Mouse (Mus musculus): ENCODE results near the gene Trmt1l. TPM values are rescaled to one million over a fixed set of nuclear protein-coding genes. Genes with fewer than 3 reads are reported as not detected.

The Trmt1l gene
- total and polyA plus RNA-seq, 3 experiments: 15.4 to 18.2 TPM; not detected in 1

GRCm38 (mm10) chr1:151449866-151450265 lies 21.5 kb downstream of the Trmt1l start:
- no peaks in the 10 kb centered on the region for H3K27me3 ChIP-seq (ENCODE audit: control insufficient read depth in 1 of 2, insufficient read depth in 2 of 2, low read length in 2 of 2)
- H3K27ac ChIP-seq (ENCODE audit: control insufficient read depth, low read depth, low read length): no peak overlapping the region
- TF ChIP-seq SMC3 (IDR thresholded peaks at IDR 0.05; ENCODE audit: low read depth, low read length) (no peak), POLR2AphosphoS2 (IDR thresholded peaks at IDR 0.05; ENCODE audit: low read length) (no peak), USF2 (IDR thresholded peaks at IDR 0.05; ENCODE audit: borderline replicate concordance in 1 of 2, insufficient read depth in 1 of 2, low read depth in 1 of 2, low read length in 2 of 2) (no peak), EP300 (IDR thresholded peaks at IDR 0.05; ENCODE audit: low read depth in 1 of 2, low read length in 2 of 2) (no peak), ZMIZ1 (IDR thresholded peaks at IDR 0.05; ENCODE audit: low read depth, low read length) (no peak), ZC3H11A (IDR thresholded peaks at IDR 0.05; ENCODE audit: low read depth, low read length) (no peak), UBTF (IDR thresholded peaks at IDR 0.05; ENCODE audit: borderline replicate concordance, insufficient read depth, low read depth, low read length) (no peak), MAFK (IDR thresholded peaks at IDR 0.05; ENCODE audit: borderline replicate concordance, low read depth, low read length) (no peak), TBP (IDR thresholded peaks at IDR 0.05; ENCODE audit: low read depth, low read length) (no peak), USF1 (IDR thresholded peaks at IDR 0.05; ENCODE audit: low read depth, low read length) (no peak)
- H3K79me2 ChIP-seq (ENCODE audit: control insufficient read depth, insufficient read depth, low read length, poor library complexity): no peaks in the 10 kb centered on the region
- peaks cover 0 to 32% of the 10 kb centered on the region in 2 experiments; a peak in 2 of 4 replicates for H3K36me3 ChIP-seq (ENCODE audit: control insufficient read depth in 1 of 2, insufficient read depth in 2 of 2, low read length in 2 of 2)
- DNase-seq (ENCODE audit: low read depth, low spot score): no peak
- H3K4me1 ChIP-seq (ENCODE audit: control insufficient read depth in 1 of 2, insufficient read depth in 2 of 2, low read length in 2 of 2): no peaks in the 10 kb centered on the region
- H3K9ac ChIP-seq (ENCODE audit: control insufficient read depth, low read depth, low read length, poor library complexity, severe bottlenecking): no peak overlapping the region
- no peaks in the 10 kb centered on the region for H3K9me3 ChIP-seq (replicated peaks; ENCODE audit: insufficient read depth, low read length)
- H3K4me3 ChIP-seq (ENCODE audit: control insufficient read depth in 1 of 2, insufficient read depth in 1 of 2, low read depth in 2 of 2, low read length in 2 of 2): no peak overlapping the region

GRCm38 (mm10) chr1:151450851-151451250 lies 22.5 kb downstream of the Trmt1l start:
- H3K27me3 ChIP-seq (ENCODE audit: control insufficient read depth in 1 of 2, insufficient read depth in 2 of 2, low read length in 2 of 2): no peaks in the 10 kb centered on the region

More at GRCm38 (mm10) chr1:151450851-151451250, 22.5 kb downstream of the Trmt1l start:
- Histone ChIP-seq H3K36me3 (ENCODE audit: control insufficient read depth in 1 of 2, insufficient read depth in 2 of 2, low read length in 2 of 2) (peaks cover 0 to 33% of the 10 kb centered on the region in 2 experiments; a peak in 2 of 4 replicates), H3K79me2 (ENCODE audit: control insufficient read depth, insufficient read depth, low read length, poor library complexity) (no peaks in the 10 kb centered on the region), H3K4me3 (ENCODE audit: control insufficient read depth in 1 of 2, insufficient read depth in 1 of 2, low read depth in 2 of 2, low read length in 2 of 2) (no peak overlapping the region), H3K27ac (ENCODE audit: control insufficient read depth, low read depth, low read length) (no peak overlapping the region), H3K9me3 (replicated peaks; ENCODE audit: insufficient read depth, low read length) (no peaks in the 10 kb centered on the region), H3K9ac (ENCODE audit: control insufficient read depth, low read depth, low read length, poor library complexity, severe bottlenecking) (no peak overlapping the region), H3K4me1 (ENCODE audit: control insufficient read depth in 1 of 2, insufficient read depth in 2 of 2, low read length in 2 of 2) (no peaks in the 10 kb centered on the region)
- peak; percentile 28 for DNase-seq (ENCODE audit: low read depth, low spot score)
- peak; percentile 13; the same call in 1 of the 2 replicates for TF ChIP-seq SMC3 (IDR thresholded peaks at IDR 0.05; ENCODE audit: low read depth, low read length)
- TF ChIP-seq MEF2A (IDR thresholded peaks at IDR 0.05; ENCODE audit: extremely low read depth, insufficient replicate concordance, low read depth, low read length, poor library complexity, severe bottlenecking): no peak
- no peak for TF ChIP-seq JUND (IDR thresholded peaks at IDR 0.05; ENCODE audit: low read depth, low read length)
- TF ChIP-seq POLR2A (IDR thresholded peaks at IDR 0.05; ENCODE audit: control insufficient read depth in 1 of 2, insufficient read depth in 1 of 2, low read depth in 1 of 2, low read length in 2 of 2, poor library complexity in 1 of 2): no peak
- no peak for TF ChIP-seq ZNF384 (IDR thresholded peaks at IDR 0.05; ENCODE audit: low read depth, low read length)
- TF ChIP-seq ETS1 (IDR thresholded peaks at IDR 0.05; ENCODE audit: low read depth, low read length): no peak
- no peak for TF ChIP-seq RCOR1 (IDR thresholded peaks at IDR 0.05; ENCODE audit: low read depth, low read length)
- no peak for TF ChIP-seq GABPA (IDR thresholded peaks at IDR 0.05; ENCODE audit: low read depth, low read length)
- TF ChIP-seq E2F4 (IDR thresholded peaks at IDR 0.05; ENCODE audit: borderline replicate concordance, low read depth, low read length): no peak
- TF ChIP-seq ZMIZ1 (IDR thresholded peaks at IDR 0.05; ENCODE audit: low read depth, low read length): no peak
- TF ChIP-seq USF1 (IDR thresholded peaks at IDR 0.05; ENCODE audit: low read depth, low read length): no peak
- TF ChIP-seq POLR2AphosphoS2 (IDR thresholded peaks at IDR 0.05; ENCODE audit: low read length): no peak
- TF ChIP-seq ZC3H11A (IDR thresholded peaks at IDR 0.05; ENCODE audit: low read depth, low read length): no peak
- TF ChIP-seq ELF1 (IDR thresholded peaks at IDR 0.05; ENCODE audit: low read depth, low read length): no peak
- no peak for TF ChIP-seq MAX (IDR thresholded peaks at IDR 0.05; ENCODE audit: low read length)
- TF ChIP-seq MYC (IDR thresholded peaks at IDR 0.05; ENCODE audit: low read depth, low read length): no peak
- peak in 1 of 3 experiments; percentile 33; a peak in 2 of 6 replicates for TF ChIP-seq CTCF (IDR thresholded peaks at IDR 0.05 in 2 of 3, conservative IDR thresholded peaks at IDR 0.05 in 1 of 3; ENCODE audit: control insufficient read depth in 1 of 3, insufficient read depth in 1 of 3, low read depth in 2 of 3, low read length in 3 of 3, poor library complexity in 1 of 3, severe bottlenecking in 1 of 3)

Data from MEL (cell line).